Mouse (Mus musculus) cerebellum, adult 2 months (tissue): ENCODE measurements around the gene Gm49711. TPM values are rescaled to one million over a fixed set of nuclear protein-coding genes. Genes with fewer than 3 reads are reported as not detected.
A peak's percentile ranks its signal among the peaks of the same experiment; 100 is the strongest.

Experiments
- DNase-seq, 2 experiments: peaks; one replicate each; pipeline ENCODE4 v3.0.0; 2021
- H3K27ac ChIP-seq: fragments of 200-500 bp; 2 replicates; pipeline ENCODE4 v1.5.1; 2012; ENCODE audit warnings: low read length, control low read depth, inconsistent platforms; ENCODE audit not compliant: insufficient read depth
- H3K27me3 ChIP-seq: fragments of 200-500 bp; 2 replicates; pipeline ENCODE4 v1.6.1; 2012; ENCODE audit warnings: inconsistent platforms, mild to moderate bottlenecking, low read length, moderate library complexity; ENCODE audit not compliant: control insufficient read depth, insufficient read depth
- H3K4me1 ChIP-seq: fragments of 200-500 bp; 2 replicates; pipeline ENCODE4 v1.6.1; 2011; ENCODE audit warnings: low read length; ENCODE audit not compliant: control insufficient read depth, insufficient read depth
- H3K4me3 ChIP-seq: fragments of 200-500 bp; replicated peaks from 2 replicates; pipeline ENCODE3; 2011; ENCODE audit warnings: mild to moderate bottlenecking, low read depth, low read length, control low read depth; ENCODE audit not compliant: insufficient read depth
- CTCF ChIP-seq: fragments of 200-500 bp; IDR thresholded peaks from 2 replicates; pipeline ENCODE4 v1.5.1; 2011; ENCODE audit warnings: low read depth, mild to moderate bottlenecking, control low read depth, low read length, moderate library complexity, borderline replicate concordance; ENCODE audit not compliant: insufficient read depth
- POLR2A ChIP-seq: fragments of 200-500 bp; IDR thresholded peaks from 2 replicates; pipeline ENCODE4 v1.6.1; 2011; ENCODE audit warnings: low read length, control low read depth, borderline replicate concordance; ENCODE audit not compliant: insufficient read depth
- WGBS: fragments of 180-500 bp; shearing (Covaris S2); methylation state at CpG from one replicate; pipeline ENCODE4 v1.1.7; 2018; 5-methylcytosine and 5-hydroxymethylcytosine counted together
- polyA plus RNA-seq: library from polyadenylated mRNA; depleted of rRNA; stranded (reverse); fragments of >200 nt; gene quantifications from 2 replicates; pipeline ENCODE4 v1.2.3, GENCODE M21; 2012

Gene Gm49711
- polyA plus RNA-seq, 1 experiment: 0.38 TPM

DNA sequence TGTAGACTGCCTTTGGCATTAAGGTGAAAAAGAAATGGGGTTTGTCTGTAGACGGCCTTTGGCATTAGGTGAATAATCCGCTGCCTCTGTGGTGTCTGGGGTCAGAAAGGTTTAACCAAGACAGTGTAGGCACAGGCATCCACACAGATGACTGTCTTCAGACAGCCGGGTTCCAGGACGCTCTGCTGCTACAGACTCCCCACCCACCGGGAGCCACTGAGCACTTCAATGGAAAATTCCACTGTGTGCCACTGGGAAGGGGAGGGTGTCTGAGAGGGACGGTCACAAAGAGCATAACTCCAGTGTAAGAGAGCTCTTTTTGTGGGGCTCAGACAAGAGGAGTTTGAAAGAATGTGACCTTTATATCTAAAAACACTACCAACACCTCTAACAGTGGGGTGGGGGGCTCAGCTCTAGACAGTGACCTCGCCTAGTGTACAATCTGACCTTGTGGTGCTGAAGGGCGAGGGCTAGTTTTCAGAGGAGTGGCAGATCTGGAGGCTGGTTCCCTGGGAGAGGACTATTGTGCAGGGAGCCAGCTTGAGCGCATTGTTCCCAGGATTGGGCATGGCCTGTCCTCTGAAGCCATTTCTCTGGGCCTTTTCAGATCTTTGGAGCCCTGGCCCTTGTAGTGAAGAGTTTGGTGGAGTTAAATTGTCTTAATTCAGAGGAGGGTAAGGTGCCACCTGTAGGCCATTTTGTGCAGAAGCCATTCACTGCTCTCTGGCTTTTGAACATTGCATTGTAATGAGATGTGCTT, 45.6 kb downstream of the Gm49711 start:
- Histone ChIP-seq H3K4me3 (no peak overlapping the region), H3K27me3 (no peaks in the 10 kb centered on the region), H3K4me1 (peaks cover 9% of the 10 kb centered on the region; the same call in 1 of the 2 replicates), H3K27ac (peak overlapping the region; percentile 56; the same call in 1 of the 2 replicates)
- WGBS: 67% methylated on average over 9 of the region's 9 CpGs
- peak in 1 of 2 experiments; percentile 38 for DNase-seq
- TF ChIP-seq POLR2A (no peak), CTCF (no peak)

DNA sequence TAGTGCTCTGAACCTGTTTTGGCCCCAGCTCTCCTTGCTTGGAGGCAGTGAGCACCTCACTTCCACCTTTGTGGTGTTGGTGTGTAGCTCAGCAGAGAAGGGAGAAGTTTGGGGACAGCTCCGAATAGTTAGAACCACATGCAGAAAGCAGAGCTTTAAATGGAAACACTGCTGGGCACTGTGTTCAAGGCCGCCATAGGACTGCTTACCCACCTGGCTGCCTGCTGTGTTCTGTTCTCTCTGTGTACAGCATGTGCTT, 46.1 kb downstream of the Gm49711 start:
- DNase-seq: no peak
- TF ChIP-seq CTCF: no peak
- no peak for TF ChIP-seq POLR2A
- Histone ChIP-seq H3K27ac (no peak overlapping the region; the same call in 1 of the 2 replicates), H3K27me3 (no peaks in the 10 kb centered on the region), H3K4me1 (peaks cover 9% of the 10 kb centered on the region; the same call in 1 of the 2 replicates), H3K4me3 (no peak overlapping the region)
- 69% methylated on average over 2 of the region's 2 CpGs for WGBS

GRCm38 (mm10) chr16:92104951-92105350, 46.8 kb downstream of the Gm49711 start:
- H3K27me3 ChIP-seq: no peaks in the 10 kb centered on the region
- no peak overlapping the region for H3K4me3 ChIP-seq
- WGBS: 82% methylated on average over 2 of the region's 2 CpGs
- H3K27ac ChIP-seq: no peak overlapping the region
- TF ChIP-seq CTCF (no peak), POLR2A (no peak)
- DNase-seq: no peak
- H3K4me1 ChIP-seq: peaks cover 9% of the 10 kb centered on the region; the same call in 1 of the 2 replicates

- peaks cover 9% of the 10 kb centered on the region; the same call in 1 of the 2 replicates for H3K4me1 ChIP-seq
- 68% methylated on average over 3 of the region's 3 CpGs for WGBS
Observed at GRCm38 (mm10) chr16:92105631-92106030, 47.5 kb downstream of the Gm49711 start.

DNA sequence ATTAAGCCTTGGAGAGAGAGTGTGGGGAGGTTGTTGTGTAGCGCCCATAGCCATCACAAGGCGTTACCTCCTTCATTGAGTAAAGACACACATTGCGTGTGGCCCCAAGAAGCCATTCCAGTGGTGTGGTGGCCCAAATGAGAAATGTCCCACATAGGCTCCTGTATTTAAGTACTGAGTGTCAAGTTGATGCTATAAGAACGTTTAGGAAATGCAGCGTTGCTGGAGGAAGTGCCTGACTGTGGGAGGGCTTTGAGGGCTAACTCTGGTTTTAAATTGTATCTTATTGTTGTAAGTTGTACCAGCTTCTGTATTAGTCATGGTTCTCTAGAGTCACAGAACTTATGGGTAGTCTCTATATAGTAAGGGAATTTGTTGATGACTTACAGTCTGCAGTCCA, 49.2 kb downstream of the Gm49711 start:
- 86% methylated on average over 5 of the region's 5 CpGs for WGBS
- Histone ChIP-seq H3K4me3 (no peak overlapping the region), H3K27me3 (no peaks in the 10 kb centered on the region), H3K27ac (no peak overlapping the region), H3K4me1 (peaks cover 5% of the 10 kb centered on the region; the same call in 1 of the 2 replicates)
- TF ChIP-seq POLR2A (no peak), CTCF (no peak)
- DNase-seq: no peak

More at GRCm38 (mm10) chr16:92105631-92106030, 47.5 kb downstream of the Gm49711 start:
- TF ChIP-seq CTCF (no peak), POLR2A (no peak)
- Histone ChIP-seq H3K27ac (no peak overlapping the region), H3K4me3 (no peak overlapping the region), H3K27me3 (no peaks in the 10 kb centered on the region)
- no peak for DNase-seq

DNA sequence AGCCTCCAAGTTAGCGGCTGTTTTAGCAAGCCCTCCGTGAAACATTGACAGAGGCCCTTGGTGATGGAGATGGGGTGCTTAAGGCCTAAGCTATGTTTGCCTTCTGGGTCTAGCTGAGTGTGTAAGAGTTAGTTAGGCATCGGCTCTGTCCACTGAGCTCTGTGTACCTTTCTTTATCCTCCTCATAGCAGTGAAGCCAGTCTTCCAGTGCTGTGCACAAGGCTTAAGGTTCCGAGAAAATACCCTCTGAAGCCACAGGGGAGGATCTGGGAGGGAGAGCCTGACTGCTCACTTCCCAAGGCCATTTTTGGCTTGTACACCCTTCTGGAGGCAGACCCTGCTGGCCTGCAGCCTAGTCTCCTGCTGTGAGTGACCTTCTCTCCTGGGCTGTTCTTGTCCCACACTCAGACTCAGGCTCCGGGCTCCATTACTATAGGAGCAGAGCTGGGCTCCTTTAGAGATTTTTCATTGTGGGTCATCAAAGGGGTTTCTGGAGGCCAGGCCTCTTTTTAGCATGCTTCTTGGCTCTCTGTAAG, 56.7 kb downstream of the Gm49711 start:
- Histone ChIP-seq H3K27ac (peak overlapping the region; percentile 1; the same call in 1 of the 2 replicates), H3K27me3 (no peaks in the 10 kb centered on the region)
- WGBS: 53% methylated on average over 5 of the region's 5 CpGs

DNA sequence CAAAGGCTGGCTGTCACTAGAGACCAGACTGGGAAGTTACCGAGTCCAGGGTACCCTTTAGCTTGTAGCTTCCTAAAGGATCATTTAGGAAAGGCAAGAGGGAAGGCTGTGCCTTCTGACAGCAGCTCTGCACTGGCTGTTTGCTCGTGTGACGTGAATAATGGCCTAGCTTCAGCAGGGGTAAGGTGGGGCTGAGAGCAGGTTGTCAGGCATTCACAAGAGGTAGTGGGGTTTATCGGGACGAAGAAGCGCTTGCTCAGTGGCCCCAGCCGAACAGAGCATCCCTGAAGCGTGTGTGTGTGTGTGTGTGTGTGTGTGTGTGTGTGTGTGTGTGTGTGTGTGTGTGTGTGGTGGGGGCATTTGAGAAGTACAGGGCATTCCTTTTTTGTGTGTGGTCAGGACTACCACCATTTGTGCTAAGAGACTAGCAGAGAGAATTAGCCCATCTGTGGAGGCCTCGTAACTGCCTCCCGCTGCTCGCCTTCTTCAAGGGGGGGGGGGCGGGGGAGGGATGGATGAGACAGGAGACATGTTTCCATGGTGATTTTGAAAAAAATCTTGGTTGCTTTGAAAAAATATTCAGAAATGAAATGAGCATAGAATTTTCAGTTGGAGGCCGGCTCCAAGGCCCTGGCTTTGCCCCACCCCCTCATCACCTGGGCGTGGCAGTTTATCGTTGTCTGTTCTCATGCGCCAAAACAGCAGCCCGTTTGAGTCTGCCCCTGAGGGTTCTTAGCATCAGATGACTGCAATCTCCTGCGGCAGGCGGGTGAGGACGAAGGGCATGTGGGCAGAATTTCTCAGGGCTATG, 57.7 kb downstream of the Gm49711 start:
- DNase-seq: peak; percentile 56 to 61
- peak overlapping the region; percentile 49 for H3K27ac ChIP-seq
- no peaks in the 10 kb centered on the region for H3K27me3 ChIP-seq
- 20% methylated on average over 20 of the region's 20 CpGs for WGBS
- H3K4me3 ChIP-seq: peak overlapping the region; percentile 17
- TF ChIP-seq CTCF (no peak), POLR2A (no peak)
- peaks cover 28% of the 10 kb centered on the region for H3K4me1 ChIP-seq

More for the DNA sequence above, 56.7 kb downstream of the Gm49711 start:
- peaks cover 28% of the 10 kb centered on the region for H3K4me1 ChIP-seq
- no peak overlapping the region for H3K4me3 ChIP-seq
- DNase-seq: peak; percentile 64 to 72
- TF ChIP-seq CTCF (no peak), POLR2A (no peak)
